Mouse (Mus musculus) adrenal gland, adult 8-10 months (tissue): ENCODE data around the gene Chd8. TPM values are rescaled to one million over a fixed set of nuclear protein-coding genes. Genes with fewer than 3 reads are reported as not detected.
A peak's percentile ranks its signal among the peaks of the same experiment; 100 is the strongest.

Experiments used
- DNase-seq: peaks from one replicate; pipeline ENCODE4 v3.0.0; 2022
- total RNA-seq, 4 experiments: library from RNA; stranded (reverse); gene quantifications; 2 replicates each; pipeline ENCODE4 v1.2.4; 2022

The Chd8 gene
- total RNA-seq, 4 experiments from 2014 or later: 82.2 to 142 (median 108) TPM

- no peak for DNase-seq
Observed at GRCm38 (mm10) chr14:52198141-52198540, 59.4 kb downstream of the Chd8 start.

GRCm38 (mm10) chr14:52197156-52197878 is 60.3 kb downstream of the Chd8 start, which contains the start of gene Supt16:
TSS of gene Supt16 (minus strand) at chr14:52197416.
- peak; percentile 72 for DNase-seq

- no peak for DNase-seq
Observed at GRCm38 (mm10) chr14:52196230-52197155, 61.1 kb downstream of the Chd8 start.

- peak; percentile 25 for DNase-seq
Observed at GRCm38 (mm10) chr14:52195691-52196090, 61.9 kb downstream of the Chd8 start.

- DNase-seq: no peak
Observed at GRCm38 (mm10) chr14:52190740-52191359, 66.7 kb downstream of the Chd8 start.

- DNase-seq: no peak
Observed at GRCm38 (mm10) chr14:52189519-52189918, 68.1 kb downstream of the Chd8 start.

GRCm38 (mm10) chr14:52188788-52189187 is 68.8 kb downstream of the Chd8 start:
- DNase-seq: no peak

GRCm38 (mm10) chr14:52166571-52166970 is 91.0 kb downstream of the Chd8 start:
- DNase-seq: no peak

- peak; percentile 74 for DNase-seq
Observed at GRCm38 (mm10) chr14:52160911-52161310, 96.7 kb downstream of the Chd8 start.

GRCm38 (mm10) chr14:52155008-52155407 is 102.6 kb downstream of the Chd8 start:
- DNase-seq: no peak

GRCm38 (mm10) chr14:52152613-52153012 is 105.0 kb downstream of the Chd8 start:
- DNase-seq: no peak

GRCm38 (mm10) chr14:52152179-52152578 is 105.4 kb downstream of the Chd8 start:
- no peak for DNase-seq

GRCm38 (mm10) chr14:52149888-52150287 is 107.7 kb downstream of the Chd8 start:
- DNase-seq: no peak

Other genes starting within 250 kb of the Chd8 start
- 1 to 10 TPM; 1.1 to 2.2 (median 1.6) TPM for gene Tmem253, start 242.1 kb downstream of the Chd8 start, total RNA-seq
- 10 to 100 TPM; 52.7 to 86.6 (median 71.6) TPM for gene Zfp219, start 237.0 kb downstream of the Chd8 start, total RNA-seq
- not detected for gene Olfr221, start 215.3 kb downstream of the Chd8 start, total RNA-seq
- 100 to 1,000 TPM; 181 to 335 (median 196) TPM for gene Hnrnpc, start 153.8 kb downstream of the Chd8 start, total RNA-seq
- 1 to 10 TPM in 2 of 4 experiments, under 1 TPM in 2; 0.44 to 2.3 (median 1.4) TPM for gene Rpgrip1, start 147.1 kb downstream of the Chd8 start, total RNA-seq
- gene Supt16, start 60.4 kb downstream of the Chd8 start, total RNA-seq: 10 to 100 TPM; 56.0 to 73.9 (median 61.4) TPM
- 10 to 100 TPM; 54.4 to 80.8 (median 70.4) TPM for gene Tox4, start 21.4 kb upstream of the Chd8 start, total RNA-seq
- gene Rab2b, start 21.8 kb upstream of the Chd8 start, total RNA-seq: 10 to 100 TPM; 43.1 to 54.0 (median 48.4) TPM
- gene Mettl3, start 47.3 kb upstream of the Chd8 start, total RNA-seq: 10 to 100 TPM; 39.3 to 66.6 (median 55.2) TPM
- 10 to 100 TPM in 2 of 4 experiments, 1 to 10 TPM in 2; 7.3 to 15.2 (median 12.0) TPM for gene Sall2, start 71.0 kb upstream of the Chd8 start, total RNA-seq
- gene Olfr1513, start 98.6 kb upstream of the Chd8 start, total RNA-seq: not detected
- not detected for gene Olfr1512, start 121.4 kb upstream of the Chd8 start, total RNA-seq
- gene Olfr1511, start 139.6 kb upstream of the Chd8 start, total RNA-seq: not detected
- gene Olfr1510, start 156.6 kb upstream of the Chd8 start, total RNA-seq: not detected
- gene Olfr1509, start 185.2 kb upstream of the Chd8 start, total RNA-seq: not detected
- not detected for gene Olfr1508, start 209.7 kb upstream of the Chd8 start, total RNA-seq
- gene Olfr1507, start 238.0 kb upstream of the Chd8 start, total RNA-seq: not detected